Mouse (Mus musculus) WW6 (cell line): ENCODE data around the gene Atp1b2.

Experiments
- DNase-seq: peaks from one replicate; pipeline ENCODE4 v3.0.0-alpha.2; 2013; ENCODE audit warnings: low read depth, low spot score

Gene Atp1b2

DNA sequence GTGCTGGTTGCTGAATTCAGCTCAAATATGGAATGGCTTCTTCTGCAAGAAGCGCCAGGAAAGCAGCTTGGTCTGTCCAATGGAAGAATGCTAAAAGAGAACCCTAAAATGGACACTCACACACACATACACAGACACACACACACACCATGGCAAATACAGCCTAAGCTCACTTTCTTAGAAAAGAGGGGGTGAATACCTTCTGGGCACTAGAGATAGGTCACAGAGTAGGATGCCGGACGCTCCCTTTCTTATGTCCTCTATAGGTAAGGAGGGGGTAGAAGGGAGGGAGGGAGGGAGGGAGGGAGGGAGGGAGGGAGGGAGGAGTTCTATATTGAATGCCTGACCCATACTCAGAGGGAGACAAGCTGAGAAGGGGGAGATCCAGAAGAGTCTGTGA, 2.8 kb upstream of the Atp1b2 start:
- no peak for DNase-seq

DNA sequence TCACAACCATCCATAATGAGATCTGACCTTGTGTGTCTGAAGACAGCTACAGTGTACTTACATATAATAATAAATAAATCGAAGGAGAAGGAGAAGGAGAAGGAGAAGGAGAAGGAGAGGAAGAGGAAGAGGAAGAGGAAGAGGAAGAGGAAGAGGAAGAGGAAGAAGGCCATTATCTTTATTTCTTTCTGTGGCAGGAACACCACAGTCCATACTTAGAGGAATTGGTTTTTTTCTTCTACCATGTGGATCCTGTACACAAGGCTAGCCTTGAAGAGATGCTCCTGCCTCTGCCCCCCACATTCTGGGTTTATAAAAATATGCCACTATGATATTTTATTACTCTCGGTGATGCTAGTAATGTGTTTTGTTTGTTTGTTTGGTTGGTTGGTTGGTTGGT, 1.1 kb upstream of the Atp1b2 start:
- DNase-seq: no peak

DNA sequence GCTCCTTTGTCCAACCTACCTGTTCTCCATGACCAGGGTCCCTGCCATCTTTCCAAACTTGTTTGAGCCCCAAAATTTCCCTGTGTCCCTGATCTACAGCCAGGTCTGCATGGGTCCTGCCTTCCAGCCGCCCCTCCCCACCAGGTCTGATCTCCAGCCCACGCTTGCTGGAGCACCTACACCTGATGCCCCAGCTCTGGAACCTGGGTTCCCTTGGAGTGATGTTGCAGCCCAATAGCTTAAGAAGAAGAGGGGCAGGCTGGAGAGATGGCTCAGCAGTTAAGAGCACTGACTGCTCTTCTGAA, 701 bp upstream of the Atp1b2 start:
- DNase-seq: no peak

DNA sequence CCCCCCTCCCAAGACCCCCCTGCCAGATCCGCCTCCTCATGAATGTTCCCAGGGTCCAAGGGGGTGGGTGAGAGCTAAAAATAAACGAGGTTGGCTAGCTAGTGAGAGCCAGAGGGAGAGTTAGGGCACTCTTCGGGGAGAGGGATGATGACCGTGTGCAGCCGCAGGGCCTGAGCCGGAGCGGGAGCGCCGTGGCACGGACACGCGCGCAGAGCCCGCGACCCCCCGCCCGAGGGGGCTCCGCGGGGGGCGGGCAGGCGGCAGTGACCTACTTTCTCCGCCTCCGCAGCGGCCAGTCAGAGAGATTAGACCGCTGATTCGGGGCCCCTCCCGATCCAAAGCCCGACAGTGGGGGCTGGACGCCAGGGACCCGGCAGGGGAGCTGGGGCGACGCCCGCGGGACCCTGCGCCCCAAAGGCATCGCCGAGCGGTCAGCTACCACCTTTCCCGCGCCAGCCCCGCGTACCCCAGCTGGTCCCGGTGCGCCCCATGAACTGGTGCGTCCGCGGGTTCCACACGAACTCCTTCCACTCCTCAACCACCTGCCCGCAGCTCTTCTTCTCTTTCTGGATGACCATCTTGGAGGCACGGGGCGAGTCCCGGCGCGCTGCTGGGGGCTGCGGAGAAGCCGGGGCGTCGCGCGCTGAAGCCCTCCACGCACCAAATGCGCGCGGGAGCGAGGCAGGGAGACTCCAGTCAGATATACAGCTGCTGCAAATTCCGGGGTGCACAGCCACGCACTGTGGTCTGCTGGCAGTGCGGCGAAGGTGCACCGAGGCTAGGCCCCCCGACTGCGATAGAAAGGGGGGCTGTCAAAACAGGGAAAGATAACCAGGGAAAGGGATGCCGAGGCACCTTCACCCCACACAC, 712 bp downstream of the Atp1b2 start:
- DNase-seq: no peak

DNA sequence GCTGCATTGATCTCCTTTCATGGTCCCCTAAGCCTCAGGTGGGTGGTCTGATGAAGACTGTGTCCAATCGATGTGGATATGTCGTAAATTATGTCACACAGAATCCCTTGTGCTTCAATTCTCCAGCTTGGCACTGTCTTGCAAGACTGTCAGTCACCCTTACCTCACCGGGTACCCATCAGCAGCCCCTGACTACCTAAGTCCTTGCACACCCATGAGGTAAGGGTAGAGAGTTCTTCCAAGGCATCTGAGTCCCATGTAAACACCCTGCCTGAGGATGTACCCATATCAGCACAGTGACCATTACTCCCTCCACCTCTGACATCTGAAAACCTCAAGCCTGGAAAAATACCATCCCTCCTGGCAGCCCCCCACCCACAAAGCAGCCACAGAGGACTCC, 1.4 kb downstream of the Atp1b2 start:
- DNase-seq: no peak

DNA sequence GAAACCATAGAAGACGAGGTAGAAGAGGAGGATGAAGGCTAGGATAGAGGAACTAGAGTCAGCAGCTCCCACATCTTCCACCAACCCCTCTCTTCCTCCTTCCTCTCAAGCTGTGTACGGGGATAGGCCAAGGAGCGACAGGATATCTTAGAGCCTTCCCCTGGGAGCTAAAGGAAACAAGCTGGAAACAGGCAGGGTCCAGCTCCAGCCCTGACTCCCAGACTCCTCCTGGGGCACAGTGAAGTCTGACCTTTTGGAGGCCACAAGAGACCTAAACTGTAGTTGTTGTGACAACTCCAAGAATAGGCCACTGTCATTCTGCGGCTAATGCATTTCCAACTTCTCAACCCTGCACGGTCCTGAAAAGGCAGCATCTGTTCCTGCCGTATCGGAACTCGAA, 2.2 kb downstream of the Atp1b2 start:
- DNase-seq: no peak

DNA sequence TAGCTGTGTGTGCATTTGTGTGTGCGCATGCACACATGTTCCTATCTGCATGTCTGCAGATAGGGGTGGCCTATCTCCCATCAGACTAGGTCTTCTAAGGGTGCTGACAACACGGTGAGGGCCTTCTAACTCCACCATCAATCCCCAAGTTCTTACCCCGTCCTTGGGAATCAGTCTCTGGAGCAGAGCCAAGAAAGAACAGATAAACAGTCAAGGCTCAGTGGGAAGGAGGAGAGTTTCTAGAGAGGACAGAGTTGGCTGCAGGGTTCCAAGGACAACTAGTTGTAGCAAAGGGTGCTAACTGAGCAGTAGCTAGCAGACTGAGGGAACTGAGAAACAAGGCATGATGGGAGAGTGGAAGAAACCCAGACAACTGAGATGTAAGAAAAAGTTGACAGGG, 4.0 kb downstream of the Atp1b2 start:
- no peak for DNase-seq

DNA sequence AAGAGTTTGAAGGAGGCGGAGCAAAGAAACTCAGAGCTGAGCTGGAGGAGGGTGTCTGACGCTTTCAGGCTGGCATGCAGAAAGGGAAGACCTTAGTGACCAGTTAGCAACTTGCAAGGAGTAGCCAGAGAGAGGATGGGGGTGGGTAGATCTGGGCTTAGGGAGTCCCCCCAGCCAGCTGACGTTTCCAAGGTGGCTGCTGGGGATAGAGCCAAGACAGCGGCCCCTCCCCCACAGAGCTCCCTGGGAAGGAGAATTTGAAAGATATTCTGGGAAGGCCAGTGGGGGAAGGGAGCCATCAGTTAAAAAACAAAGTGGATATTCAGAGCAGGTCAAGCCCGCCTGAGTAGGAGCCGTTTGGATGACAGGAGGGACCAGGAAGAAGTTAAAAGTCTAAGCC, 5.6 kb downstream of the Atp1b2 start:
- no peak for DNase-seq

DNA sequence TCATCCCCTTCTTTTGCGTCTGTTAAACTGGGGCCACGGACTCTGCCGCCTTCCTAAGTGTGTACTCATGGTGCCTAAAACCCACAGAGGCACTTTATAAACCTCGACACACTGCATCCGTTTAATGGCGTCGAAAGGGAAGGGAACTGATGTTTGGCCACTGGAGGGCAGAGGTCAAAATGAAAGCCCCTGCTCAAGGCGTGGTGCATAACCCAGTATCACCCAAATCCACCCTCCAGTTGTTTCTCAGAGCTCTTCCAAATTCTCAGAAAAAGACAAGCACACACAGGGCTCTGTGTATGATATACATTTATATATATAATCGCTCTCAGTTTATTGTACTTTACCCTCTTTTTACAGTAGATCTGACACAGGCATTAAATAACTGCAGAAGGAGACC, 6.3 kb downstream of the Atp1b2 start:
- no peak for DNase-seq

DNA sequence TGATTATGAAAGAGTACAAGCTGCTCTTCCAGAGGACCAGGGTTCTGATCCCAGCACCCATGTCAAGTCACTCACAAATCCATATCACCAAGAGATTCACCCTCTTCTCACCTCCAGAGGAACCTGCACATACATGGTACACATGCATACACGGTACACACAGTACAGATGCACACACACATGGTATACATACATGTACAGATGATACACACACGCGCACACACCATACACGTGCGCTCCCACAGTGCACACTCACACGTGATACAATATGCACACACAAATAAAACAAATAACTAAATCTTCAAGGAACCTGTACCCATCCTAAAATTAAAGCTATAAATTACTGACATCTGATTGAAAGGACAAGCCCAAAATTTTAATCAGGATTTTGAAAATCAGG, 10.9 kb downstream of the Atp1b2 start:
- no peak for DNase-seq

DNA sequence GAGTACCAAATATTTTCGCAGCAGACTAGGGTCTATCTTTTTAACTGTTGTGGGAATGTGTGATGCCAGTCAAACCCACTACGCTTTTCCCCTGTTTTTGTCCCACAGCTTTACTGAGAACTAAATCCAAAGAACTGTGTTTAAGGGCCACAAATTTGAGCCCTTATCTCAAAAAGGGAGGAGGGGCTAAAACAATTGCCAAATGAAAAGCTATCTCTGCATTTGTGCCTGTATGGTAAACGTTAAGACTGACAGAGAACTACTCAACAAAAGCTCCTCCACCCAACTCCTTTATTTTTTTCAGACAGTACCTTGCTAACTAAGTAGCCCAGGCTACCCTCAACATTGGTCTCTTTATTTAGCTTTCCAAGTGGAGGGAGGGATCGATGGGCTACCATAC, 12.9 kb downstream of the Atp1b2 start:
- DNase-seq: no peak

DNA sequence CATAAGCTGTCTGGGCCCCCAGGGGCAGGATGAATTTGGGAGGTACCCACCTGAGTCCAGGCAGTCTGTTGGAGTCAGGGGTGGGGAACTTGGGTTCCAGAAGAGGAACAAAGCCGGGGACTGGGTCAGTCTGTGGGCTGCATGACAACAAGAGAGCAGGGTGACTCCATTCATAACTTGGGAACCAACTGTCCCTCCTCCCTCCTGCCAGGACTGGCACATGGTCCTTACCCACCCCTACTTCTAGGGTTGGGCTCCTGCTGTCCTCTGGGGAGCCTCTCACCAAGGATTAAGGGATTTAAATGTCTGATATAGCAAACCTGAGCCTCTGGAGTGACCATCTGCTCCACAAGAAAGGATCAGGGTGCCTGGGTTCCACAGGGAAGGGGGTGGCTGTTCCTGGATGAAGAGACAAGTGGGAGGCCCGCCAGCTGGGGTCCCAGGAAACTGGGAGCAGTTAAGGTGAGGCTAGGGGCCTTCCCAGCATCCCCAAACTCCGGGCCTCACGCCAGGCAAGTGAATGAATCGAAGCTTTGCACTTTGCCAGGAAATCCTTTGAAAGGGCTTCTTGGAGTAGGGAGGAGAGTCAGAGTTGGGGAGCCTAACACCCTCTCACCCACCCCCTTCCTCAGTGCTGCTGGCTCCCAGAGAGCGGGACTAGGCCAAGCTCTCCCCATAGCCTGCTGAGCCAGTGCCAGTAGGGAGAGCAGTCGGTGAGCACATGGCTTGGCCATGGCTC, 13.7 kb downstream of the Atp1b2 start:
- no peak for DNase-seq

DNA sequence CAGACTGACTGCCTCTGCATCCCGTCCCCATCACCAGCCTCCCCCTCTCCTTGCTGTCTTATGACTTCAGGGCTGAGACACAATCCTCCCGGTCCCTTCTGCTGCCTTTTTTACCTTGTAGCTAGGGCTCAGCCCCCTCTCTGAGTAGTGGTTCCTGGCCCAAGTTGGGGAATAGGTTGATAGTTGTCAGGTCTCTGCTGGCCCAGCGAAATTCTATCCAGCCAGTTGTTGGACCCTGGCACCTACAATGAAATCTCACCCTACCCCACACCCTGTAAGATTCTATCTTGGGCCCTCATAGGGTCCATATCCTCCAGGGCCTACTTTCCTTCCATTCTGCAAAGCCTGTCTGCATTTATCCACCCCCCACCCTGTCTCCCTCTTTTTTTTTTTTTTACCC, 14.3 kb downstream of the Atp1b2 start:
- no peak for DNase-seq

DNA sequence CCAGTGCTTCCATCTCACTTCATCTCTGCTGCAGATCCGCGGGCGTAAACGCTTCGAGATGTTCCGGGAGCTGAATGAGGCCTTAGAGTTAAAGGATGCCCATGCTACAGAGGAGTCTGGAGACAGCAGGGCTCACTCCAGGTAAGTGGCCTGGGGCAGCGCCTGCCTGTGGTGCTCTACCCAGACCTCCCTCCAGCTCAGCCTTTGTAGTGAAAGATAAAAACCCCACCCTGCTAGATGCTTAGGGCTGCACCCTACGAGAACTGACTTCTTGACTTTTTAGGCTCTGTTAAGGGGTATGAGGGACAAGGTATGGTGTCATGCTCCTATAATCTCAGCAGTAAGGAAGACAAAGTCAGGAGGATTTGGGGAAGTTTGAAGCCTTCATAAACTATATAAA, 15.1 kb downstream of the Atp1b2 start:
- DNase-seq: no peak

DNA sequence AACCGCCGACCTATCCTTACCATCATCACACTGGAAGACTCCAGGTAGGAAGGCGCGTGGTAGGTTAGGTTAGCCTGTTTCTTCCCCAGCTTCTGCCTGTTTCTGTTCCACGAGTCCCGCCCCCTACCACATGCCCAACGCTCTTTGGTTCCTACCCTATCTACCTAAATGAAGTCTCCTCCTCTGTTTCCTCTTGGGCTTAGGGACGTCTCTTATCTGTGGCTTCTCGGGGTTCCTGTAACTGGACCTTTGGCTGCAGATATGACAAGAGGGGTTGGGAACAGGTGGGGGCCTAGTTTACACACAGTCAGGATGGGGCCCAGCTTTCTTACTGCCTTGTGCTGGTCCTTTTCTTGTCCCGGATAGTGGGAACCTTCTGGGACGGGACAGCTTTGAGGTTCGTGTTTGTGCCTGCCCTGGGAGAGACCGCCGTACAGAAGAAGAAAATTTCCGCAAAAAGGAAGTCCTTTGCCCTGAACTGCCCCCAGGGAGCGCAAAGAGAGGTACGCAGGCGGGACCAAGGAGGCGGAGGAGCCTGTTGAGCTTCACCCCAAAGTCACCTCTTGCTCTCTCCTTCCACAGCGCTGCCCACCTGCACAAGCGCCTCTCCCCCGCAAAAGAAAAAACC, 16.4 kb downstream of the Atp1b2 start:
- DNase-seq: no peak

DNA sequence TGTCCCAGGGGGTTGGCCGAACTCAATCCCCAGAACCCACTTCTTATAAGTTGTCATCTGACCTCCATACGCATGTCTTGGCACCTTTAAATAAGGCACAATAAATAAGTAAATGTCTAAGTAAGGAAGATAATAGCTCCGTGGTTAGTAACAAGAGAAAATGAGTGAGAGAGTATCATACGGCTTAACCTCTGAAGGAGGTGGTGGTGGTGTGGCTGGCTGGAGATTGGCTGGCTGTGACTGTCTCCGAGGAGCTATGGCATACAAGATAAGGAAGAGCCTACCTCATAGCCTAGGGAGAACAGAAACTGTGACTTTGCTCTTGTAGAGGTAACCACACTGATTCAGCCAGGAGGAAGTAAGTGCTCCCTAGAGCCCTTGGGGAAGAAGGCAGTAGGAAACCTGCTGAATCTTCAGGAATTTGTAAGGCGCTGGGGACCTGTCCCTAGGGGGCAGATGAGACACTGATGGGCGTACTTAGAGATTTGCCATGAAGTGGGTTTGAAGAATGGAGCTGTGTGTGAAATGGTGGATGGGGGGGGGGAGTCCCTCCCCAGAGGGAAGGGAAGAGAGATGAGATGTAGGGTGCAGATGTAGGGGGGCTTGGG, 19.9 kb downstream of the Atp1b2 start:
- DNase-seq: no peak

DNA sequence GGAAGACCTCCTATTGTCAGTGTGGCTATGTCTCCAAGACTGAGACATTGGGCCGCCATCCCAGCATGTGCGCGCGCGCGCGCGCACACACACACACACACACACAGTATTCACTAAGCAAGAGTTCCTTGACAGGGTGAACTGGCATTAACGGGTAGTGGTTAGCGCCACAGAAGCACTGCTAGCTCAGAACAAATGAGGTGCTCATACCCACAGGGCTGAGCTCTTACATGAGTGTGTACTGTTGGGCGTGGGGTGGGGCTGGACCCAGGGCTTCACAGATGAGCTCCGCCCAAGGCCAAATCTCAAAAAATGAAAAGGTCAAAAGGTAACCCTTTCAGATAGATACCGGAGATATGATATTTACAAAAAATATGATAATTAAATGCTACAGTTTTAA, 20.8 kb downstream of the Atp1b2 start:
- no peak for DNase-seq

DNA sequence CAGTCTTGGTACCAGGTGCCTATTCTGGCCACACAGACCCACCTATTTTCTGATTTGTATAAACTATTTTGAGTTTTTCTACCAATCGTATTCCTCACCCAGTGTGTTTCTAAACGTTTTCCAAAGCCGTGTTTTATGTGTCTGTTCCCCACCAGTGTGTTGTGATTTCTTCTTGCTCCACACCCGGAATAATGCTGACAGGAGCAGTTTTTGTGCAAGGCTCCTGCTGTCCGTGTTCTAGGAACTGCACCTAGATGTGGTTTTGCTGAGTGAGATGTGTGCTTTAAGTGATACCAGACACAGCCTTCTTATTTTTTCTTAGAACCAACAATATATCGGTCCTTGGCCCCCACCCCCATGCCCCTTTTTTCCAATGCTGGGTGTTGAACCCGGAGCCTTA, 21.7 kb downstream of the Atp1b2 start:
- no peak for DNase-seq

DNA sequence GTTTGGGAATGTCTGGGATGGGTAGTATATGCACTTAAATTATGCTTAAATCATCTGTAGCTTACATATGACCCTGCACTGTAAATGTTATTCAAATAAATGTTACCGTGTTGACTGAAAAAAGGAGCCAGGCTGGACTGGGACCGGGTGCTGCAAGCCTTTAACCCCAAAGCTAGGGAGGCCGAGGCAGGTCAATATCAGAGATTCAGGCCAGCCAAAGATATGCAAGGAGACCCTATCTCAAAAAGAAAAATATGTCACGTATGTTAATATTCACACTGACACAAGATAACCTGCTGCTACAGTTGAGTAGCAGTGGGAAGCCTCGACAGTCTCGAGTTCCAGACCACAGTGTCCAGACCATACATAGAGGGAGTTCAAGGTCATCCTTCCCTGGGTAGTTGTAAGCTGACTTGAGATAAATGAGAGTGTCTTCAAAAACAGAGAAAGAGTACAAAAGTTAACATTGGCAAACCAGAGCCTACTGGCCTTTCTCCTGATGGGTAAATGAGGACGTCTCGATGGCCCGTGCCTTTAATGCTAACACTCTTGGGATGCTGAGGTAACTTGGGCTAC, 23.4 kb downstream of the Atp1b2 start:
- no peak for DNase-seq

DNA sequence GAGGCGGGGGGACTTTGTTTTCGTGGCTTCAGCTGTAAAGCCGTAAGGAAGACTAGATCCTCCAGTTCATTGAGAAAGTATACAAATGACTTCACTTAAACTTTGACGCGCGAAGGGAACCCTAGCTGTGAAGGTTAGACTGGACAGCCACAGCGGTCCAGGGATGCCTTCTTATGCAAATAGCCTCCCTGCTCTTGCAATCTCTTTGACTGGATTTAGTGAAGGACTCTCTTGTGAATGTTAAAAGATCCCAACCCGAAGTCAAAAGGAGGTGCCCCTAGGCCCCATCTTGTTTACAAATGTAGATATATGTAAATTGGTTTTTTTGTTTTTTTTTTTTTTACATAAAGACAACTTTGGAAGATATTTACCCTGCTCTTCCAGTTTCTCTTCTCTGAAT, 23.9 kb downstream of the Atp1b2 start:
- DNase-seq: peak; percentile 72

DNA sequence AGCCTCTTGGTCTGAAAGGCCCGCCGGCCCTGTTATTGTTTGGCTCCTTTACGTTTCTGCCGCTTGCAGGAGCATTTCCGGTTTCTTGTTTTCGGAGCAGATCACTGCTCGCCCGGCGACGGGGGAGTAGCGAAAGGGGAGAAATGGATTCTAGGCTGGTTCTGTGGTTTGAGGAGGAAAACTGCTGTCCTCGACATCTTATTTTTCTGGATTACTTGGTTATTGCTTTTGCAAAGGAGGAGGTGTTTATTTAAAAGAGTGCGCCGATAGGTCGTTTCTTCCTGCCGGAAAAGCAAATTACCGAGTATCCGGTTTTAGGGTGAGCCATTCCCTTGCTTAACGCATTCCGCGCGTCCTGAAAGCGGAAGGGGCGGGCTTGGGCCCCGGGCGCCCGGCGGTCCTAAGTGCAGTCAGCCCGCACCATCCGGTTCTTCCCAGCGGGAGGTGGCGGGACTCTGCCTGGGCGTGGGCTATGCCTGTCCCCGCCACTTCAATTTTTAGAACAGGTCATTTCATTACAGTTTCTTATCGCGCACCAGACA, 24.5 kb downstream of the Atp1b2 start:
- peak; percentile 98 for DNase-seq

DNA sequence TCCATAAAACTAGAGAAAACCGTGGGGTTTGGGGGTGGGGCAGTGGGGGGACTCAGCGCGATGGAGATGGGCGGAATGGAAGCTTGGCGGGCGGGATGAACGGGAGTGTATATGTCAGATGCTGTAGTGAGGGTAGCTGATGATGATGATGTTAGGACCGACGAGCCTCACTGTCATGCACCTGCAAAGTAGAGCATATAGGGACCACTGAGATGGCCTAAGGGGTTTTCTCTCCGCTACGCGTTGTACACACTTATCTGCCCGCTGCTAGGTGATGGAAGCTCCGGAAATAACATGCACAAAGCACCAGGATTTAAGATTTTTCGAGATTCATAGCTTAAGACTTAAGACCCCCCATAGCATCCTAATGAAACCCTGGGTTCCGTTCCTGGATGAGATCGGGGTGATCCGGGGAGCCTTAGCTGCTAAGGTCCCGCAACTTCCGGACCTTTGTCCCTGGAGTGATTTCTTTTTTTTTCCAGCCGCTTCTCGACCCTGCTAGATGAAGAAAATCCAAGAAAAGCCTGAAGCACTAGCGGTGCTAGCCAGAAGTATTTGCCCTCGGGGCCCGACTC, 25.1 kb downstream of the Atp1b2 start:
- no peak for DNase-seq
